Mouse (Mus musculus) small intestine, adult 2 months (tissue): ENCODE data around the gene Cirbp.

Experiments
- CTCF ChIP-seq: fragments of 200-500 bp; IDR thresholded peaks from 2 replicates; pipeline ENCODE4 v1.5.1; 2012; ENCODE audit warnings: low read depth, mild to moderate bottlenecking, control low read depth, inconsistent platforms, low read length, moderate library complexity, mixed read lengths; ENCODE audit not compliant: insufficient replicate concordance, insufficient read length; ENCODE audit errors: extremely low read depth
- POLR2A ChIP-seq: fragments of 200-500 bp; IDR thresholded peaks from 2 replicates; pipeline ENCODE4 v1.6.1; 2012; ENCODE audit warnings: low read depth, mild to moderate bottlenecking, control low read depth, inconsistent platforms, low read length, moderate library complexity

DNA sequence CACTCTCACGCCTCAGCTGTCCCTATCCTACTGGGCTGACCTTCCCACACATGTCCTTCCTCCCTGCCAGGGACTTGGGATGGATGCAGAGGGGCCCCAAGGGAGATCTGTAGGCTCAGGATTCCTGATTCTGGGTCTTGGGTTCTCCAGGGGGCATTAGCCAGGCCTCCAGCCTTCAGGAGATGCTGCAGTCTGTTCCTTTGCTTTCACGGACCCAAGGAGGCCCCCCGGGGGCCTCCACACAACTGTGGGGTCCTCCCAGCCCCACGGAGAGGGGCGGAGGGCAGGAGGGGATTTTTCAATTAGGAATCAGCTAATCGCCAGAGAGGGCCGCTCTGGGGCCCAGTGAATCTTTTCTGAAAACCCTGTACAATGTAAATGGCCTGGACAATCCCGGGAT is 28.7 kb downstream of the Cirbp start:
- no peak for TF ChIP-seq CTCF
- TF ChIP-seq POLR2A: no peak
